Mouse (Mus musculus): ENCODE measurements around the gene Kri1. TPM values are rescaled to one million over a fixed set of nuclear protein-coding genes. Genes with fewer than 3 reads are reported as not detected.
"Not testable (repeated sequence)": the region's sequence is repeated elsewhere in the genome, so short reads cannot be mapped to it uniquely, and the experiment has no call there.

Gene Kri1
- polyA plus RNA-seq, 1 experiment = not detected

DNA sequence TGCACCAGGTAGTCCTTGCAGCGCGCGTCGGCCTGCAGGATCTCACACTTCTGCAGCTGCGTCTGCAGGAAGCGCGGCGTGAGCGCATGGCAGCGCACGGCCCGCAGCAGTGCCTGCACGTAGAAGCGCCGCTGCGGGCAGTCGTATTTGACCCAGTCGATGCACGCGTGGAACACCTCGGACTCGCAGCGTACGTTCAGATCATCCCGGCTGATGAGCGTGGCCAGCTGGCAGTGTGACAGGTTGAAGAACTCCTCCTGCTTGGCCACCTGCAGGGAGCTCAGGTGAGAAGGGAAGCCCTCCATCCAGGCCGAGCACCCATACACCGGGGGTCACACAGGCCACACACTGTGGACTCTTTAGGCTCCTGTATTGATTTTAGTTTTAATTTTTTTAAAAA is 54.0 kb downstream of the Kri1 start:
- Histone ChIP-seq H3K4me1 (ENCODE audit: control insufficient read depth, insufficient read depth, low read length) (peaks cover 16% of the 10 kb centered on the region), H3K4me3 (ENCODE audit: insufficient read depth, low read depth, low read length) (no peak overlapping the region), H3K27ac (ENCODE audit: insufficient read depth, low read depth, low read length) (no peak overlapping the region)
- WGBS = 84% methylated on average over 28 of the region's 28 CpGs
- TF ChIP-seq CTCF (IDR thresholded peaks at IDR 0.05; ENCODE audit: insufficient read depth, low read depth, low read length) (no peak), POLR2A (IDR thresholded peaks at IDR 0.05; ENCODE audit: insufficient read depth, low read depth, low read length) (no peak)

DNA sequence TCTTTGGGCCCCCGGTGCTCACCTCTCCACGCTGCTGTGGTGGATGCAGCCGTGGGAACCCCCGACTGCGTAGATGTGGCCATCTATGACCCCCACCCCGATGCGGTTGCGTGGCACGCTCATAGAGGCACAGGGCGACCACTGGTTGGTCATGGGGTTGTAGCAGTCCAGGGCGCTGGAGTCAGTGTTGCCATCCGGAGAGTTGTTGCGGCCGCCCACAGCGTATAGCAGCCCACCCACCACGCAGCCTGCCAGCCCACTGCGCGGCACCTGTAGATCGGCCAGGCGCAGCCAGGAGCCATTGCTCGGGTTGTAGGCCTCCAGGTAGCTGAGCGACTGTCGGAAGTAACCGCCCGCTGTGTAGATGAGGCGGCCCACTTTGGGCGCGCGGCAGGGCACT is 54.4 kb downstream of the Kri1 start:
- TF ChIP-seq POLR2A (IDR thresholded peaks at IDR 0.05; ENCODE audit: insufficient read depth, low read depth, low read length) (no peak), CTCF (IDR thresholded peaks at IDR 0.05; ENCODE audit: insufficient read depth, low read depth, low read length) (no peak)

DNA sequence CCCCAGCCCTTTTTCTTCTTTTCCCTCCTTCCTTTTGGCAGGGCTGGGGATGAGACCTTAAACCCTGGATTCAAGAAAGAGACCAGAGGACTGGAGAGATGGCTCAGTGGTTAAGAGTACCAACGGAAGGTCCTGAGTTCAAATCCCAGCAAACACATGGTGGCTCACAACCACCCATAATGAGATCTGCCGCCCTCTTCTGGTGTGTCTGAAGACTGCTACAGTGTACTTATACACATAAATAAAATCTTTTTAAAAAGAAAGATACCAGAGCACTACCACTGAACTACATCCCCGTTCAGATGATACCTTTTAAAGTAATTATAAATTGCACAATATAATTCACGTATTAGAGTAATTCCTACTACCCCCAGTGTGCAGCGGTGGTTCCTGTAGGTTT is 54.9 kb downstream of the Kri1 start:
- WGBS = 90% methylated on average over 5 of the region's 5 CpGs
- H3K27ac ChIP-seq (ENCODE audit: insufficient read depth, low read depth, low read length) = no peak overlapping the region
- no peak overlapping the region for H3K4me3 ChIP-seq (ENCODE audit: insufficient read depth, low read depth, low read length)
- no peak for TF ChIP-seq POLR2A (IDR thresholded peaks at IDR 0.05; ENCODE audit: insufficient read depth, low read depth, low read length)
- no peak for TF ChIP-seq CTCF (IDR thresholded peaks at IDR 0.05; ENCODE audit: insufficient read depth, low read depth, low read length)
- H3K4me1 ChIP-seq (ENCODE audit: control insufficient read depth, insufficient read depth, low read length) = peaks cover 24% of the 10 kb centered on the region

More for the DNA sequence above, 54.4 kb downstream of the Kri1 start:
- H3K4me3 ChIP-seq (ENCODE audit: insufficient read depth, low read depth, low read length) = no peak overlapping the region
- H3K27ac ChIP-seq (ENCODE audit: insufficient read depth, low read depth, low read length) = no peak overlapping the region
- 93% methylated on average over 29 of the region's 29 CpGs for WGBS
- H3K4me1 ChIP-seq (ENCODE audit: control insufficient read depth, insufficient read depth, low read length) = peaks cover 20% of the 10 kb centered on the region

DNA sequence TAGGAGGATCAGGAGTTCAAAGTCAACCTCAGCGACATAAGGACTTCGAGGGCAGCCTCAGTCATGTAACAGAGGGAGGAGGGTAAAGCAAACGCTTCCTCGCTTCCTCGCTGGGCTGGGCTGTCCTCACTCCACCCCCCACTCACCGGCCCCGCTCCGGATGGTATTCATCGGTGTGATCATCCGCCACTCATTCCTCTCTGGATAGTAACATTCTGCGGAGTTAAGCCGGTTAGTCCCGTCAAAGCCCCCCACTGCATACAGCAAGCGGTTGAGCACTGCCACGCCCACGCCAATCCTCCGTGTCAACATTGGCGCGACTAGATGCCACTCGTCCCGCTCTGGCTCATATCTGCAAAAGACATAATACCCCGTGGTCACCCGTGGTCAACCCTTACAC is 56.2 kb downstream of the Kri1 start:
- Histone ChIP-seq H3K4me3 (ENCODE audit: insufficient read depth, low read depth, low read length) (no peak overlapping the region), H3K4me1 (ENCODE audit: control insufficient read depth, insufficient read depth, low read length) (peaks cover 21% of the 10 kb centered on the region), H3K27ac (ENCODE audit: insufficient read depth, low read depth, low read length) (no peak overlapping the region)
- no peak for TF ChIP-seq POLR2A (IDR thresholded peaks at IDR 0.05; ENCODE audit: insufficient read depth, low read depth, low read length)
- TF ChIP-seq CTCF (IDR thresholded peaks at IDR 0.05; ENCODE audit: insufficient read depth, low read depth, low read length) = no peak
- 69% methylated on average over 23 of the region's 23 CpGs for WGBS

DNA sequence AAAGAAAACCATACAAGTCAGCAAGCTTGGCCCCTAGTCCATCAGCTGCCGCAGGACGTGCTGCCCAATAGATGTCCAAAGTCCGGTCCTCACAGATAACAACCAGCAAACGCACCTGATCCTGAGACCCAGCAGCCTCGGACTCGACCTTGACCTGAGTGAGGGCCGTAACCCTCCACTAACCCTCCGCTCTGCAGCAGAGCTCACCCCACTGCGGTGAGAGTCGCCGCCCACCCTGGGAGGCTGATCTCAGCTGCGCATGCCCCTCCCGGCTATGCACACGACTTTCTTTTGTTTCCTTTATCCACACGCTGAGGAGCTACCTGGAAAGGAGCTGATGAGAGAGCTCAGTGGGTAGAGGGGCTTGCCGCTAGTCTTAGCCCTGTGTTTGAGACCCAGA is 60.4 kb downstream of the Kri1 start:
- H3K4me3 ChIP-seq (ENCODE audit: insufficient read depth, low read depth, low read length) = peak overlapping the region; percentile 19
- H3K27ac ChIP-seq (ENCODE audit: insufficient read depth, low read depth, low read length) = no peak overlapping the region
- 16% methylated on average over 16 of the region's 16 CpGs for WGBS
- TF ChIP-seq CTCF (IDR thresholded peaks at IDR 0.05; ENCODE audit: insufficient read depth, low read depth, low read length) (no peak), POLR2A (IDR thresholded peaks at IDR 0.05; ENCODE audit: insufficient read depth, low read depth, low read length) (no peak)
- peaks cover 17% of the 10 kb centered on the region for H3K4me1 ChIP-seq (ENCODE audit: control insufficient read depth, insufficient read depth, low read length)

DNA sequence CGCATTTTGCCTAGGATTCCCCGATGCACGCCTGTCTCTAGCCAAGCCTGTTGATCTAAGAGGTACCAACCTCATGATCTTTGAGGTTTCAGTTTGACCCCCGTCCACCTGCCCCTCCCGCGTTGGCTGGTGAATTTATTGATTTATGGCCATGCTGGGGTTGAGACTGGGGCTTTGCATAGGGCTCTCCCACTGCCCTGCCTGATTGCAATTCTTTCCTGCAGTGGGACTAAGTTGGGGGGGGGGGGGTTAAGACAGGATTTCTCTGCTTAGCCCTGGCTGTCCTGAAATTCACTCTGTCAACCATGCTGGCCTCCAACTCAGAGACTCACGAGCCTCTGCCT is 62.4 kb downstream of the Kri1 start:
- Histone ChIP-seq H3K27ac (ENCODE audit: insufficient read depth, low read depth, low read length) (no peak overlapping the region), H3K4me3 (ENCODE audit: insufficient read depth, low read depth, low read length) (no peak overlapping the region), H3K4me1 (ENCODE audit: control insufficient read depth, insufficient read depth, low read length) (peaks cover 23% of the 10 kb centered on the region)
- no peak for TF ChIP-seq POLR2A (IDR thresholded peaks at IDR 0.05; ENCODE audit: insufficient read depth, low read depth, low read length)
- TF ChIP-seq CTCF (IDR thresholded peaks at IDR 0.05; ENCODE audit: insufficient read depth, low read depth, low read length) = no peak
- WGBS = 32% methylated on average over 7 of the region's 7 CpGs

DNA sequence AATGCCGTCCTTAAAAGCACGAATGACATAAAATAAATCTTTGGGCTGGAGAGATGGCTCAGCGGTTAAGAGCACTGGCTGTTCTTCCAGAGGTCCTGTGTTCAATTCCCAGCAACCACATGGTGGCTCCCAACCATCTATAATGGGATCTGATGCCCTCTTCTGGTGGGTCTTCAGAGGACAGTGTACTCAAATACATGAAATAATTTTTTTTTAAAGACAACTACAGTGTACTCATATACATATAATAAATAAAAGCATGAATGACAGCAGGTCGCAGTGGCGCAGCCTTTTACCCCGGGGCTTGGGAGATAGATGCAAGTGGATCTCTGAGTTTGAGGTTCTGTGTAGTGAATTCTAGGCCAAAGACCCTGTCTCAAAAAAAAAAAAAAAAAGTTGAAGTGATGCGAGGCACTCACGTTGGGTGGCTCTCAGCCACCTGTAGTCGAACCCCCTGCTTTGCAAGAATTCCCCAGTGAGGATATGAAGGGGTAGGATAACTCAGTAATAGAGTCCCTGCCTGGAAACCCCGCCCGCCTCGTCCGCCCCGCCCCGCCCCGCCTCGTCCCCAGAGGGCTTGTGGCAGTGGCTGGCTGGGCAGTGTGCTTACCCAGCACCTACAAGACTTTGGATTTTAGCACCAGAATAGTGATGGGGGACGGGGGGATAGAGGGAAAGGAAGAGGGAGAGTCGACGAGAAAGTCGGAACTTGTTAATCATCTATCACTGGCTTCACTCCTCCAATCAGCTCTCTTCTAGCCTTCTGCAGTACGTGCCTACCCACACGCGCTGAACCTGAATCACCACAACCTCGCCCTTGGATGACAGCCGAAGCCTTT is 63.0 kb downstream of the Kri1 start:
- H3K4me3 ChIP-seq (ENCODE audit: insufficient read depth, low read depth, low read length) = no peak overlapping the region
- 25% methylated on average over 26 of the region's 26 CpGs for WGBS
- peaks cover 23% of the 10 kb centered on the region for H3K4me1 ChIP-seq (ENCODE audit: control insufficient read depth, insufficient read depth, low read length)
- H3K27ac ChIP-seq (ENCODE audit: insufficient read depth, low read depth, low read length) = no peak overlapping the region
- TF ChIP-seq CTCF (IDR thresholded peaks at IDR 0.05; ENCODE audit: insufficient read depth, low read depth, low read length) (no peak), POLR2A (IDR thresholded peaks at IDR 0.05; ENCODE audit: insufficient read depth, low read depth, low read length) (no peak)

DNA sequence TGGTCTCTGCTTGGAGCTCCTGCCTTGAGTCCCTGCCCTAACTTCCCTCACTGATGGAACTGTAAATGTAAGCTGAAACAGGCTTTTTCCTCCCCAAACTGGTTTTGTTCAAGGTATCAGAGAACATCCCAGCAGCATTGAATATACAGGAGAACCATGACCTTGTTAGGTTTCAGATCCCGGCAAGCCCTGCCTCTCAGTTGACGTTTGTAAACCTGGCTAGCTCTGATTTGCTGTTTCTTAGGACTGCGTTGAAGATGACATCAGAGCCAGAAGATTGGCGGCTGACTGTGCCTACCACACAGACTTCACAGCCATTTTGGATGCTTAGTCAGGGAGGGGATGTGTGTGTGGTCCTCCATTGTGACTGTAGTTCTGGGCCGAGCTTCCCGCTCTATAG is 63.9 kb downstream of the Kri1 start:
- 90% methylated on average over 6 of the region's 6 CpGs for WGBS
- H3K4me3 ChIP-seq (ENCODE audit: insufficient read depth, low read depth, low read length) = no peak overlapping the region
- TF ChIP-seq POLR2A (IDR thresholded peaks at IDR 0.05; ENCODE audit: insufficient read depth, low read depth, low read length) (no peak), CTCF (IDR thresholded peaks at IDR 0.05; ENCODE audit: insufficient read depth, low read depth, low read length) (no peak)
- H3K4me1 ChIP-seq (ENCODE audit: control insufficient read depth, insufficient read depth, low read length) = peaks cover 23% of the 10 kb centered on the region
- H3K27ac ChIP-seq (ENCODE audit: insufficient read depth, low read depth, low read length) = no peak overlapping the region

DNA sequence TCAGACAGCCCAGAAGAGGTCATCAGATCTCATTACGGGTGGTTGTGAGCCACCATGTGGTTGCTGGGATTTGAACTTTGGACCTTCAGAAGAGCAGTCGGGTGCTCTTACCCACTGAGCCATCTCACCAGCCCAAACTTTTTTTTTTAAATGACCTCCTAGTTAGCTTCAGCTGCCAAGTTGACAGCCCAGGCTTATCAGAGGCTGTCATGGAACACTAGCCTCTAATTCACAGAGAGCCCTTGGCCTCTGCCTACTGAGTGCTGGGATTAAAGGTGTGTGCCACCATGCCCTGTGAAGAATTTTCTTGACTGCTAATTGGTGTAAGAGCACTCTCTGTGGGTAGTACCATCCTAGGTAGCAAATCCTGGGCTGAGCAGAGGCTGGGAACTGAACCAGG is 64.3 kb downstream of the Kri1 start:
- peaks cover 19% of the 10 kb centered on the region for H3K4me1 ChIP-seq (ENCODE audit: control insufficient read depth, insufficient read depth, low read length)
- H3K27ac ChIP-seq (ENCODE audit: insufficient read depth, low read depth, low read length); H3K4me3 ChIP-seq (ENCODE audit: insufficient read depth, low read depth, low read length): not testable (repeated sequence)
- 100% methylated on average over 2 of the region's 2 CpGs for WGBS

Other genes starting within 250 kb of the Kri1 start
- not detected in 2 replicates for gene Zglp1, start 220.9 kb downstream of the Kri1 start, polyA plus RNA-seq (2012; ENCODE audit: insufficient read depth, insufficient read length, low replicate concordance, missing spikeins)
- gene Gm49373, start 214.9 kb downstream of the Kri1 start, polyA plus RNA-seq (2012; ENCODE audit: insufficient read depth, insufficient read length, low replicate concordance, missing spikeins) = not detected in 2 replicates
- not detected in 2 replicates for gene Fdx1l, start 214.4 kb downstream of the Kri1 start, polyA plus RNA-seq (2012; ENCODE audit: insufficient read depth, insufficient read length, low replicate concordance, missing spikeins)
- gene Gm38431, start 196.0 kb downstream of the Kri1 start, polyA plus RNA-seq (2012; ENCODE audit: insufficient read depth, insufficient read length, low replicate concordance, missing spikeins) = not detected in 2 replicates
- not detected in 2 replicates for gene Raver1, start 196.0 kb downstream of the Kri1 start, polyA plus RNA-seq (2012; ENCODE audit: insufficient read depth, insufficient read length, low replicate concordance, missing spikeins)
- not detected in 2 replicates for gene Tyk2, start 156.7 kb downstream of the Kri1 start, polyA plus RNA-seq (2012; ENCODE audit: insufficient read depth, insufficient read length, low replicate concordance, missing spikeins)
- gene Cdc37, start 138.0 kb downstream of the Kri1 start, polyA plus RNA-seq (2012; ENCODE audit: insufficient read depth, insufficient read length, low replicate concordance, missing spikeins) = 282 TPM in 1 of 2 replicates, not detected in the other
- not detected in 2 replicates for gene Pde4a, start 122.3 kb downstream of the Kri1 start, polyA plus RNA-seq (2012; ENCODE audit: insufficient read depth, insufficient read length, low replicate concordance, missing spikeins)
- gene Keap1, start 48.6 kb downstream of the Kri1 start, polyA plus RNA-seq (2012; ENCODE audit: insufficient read depth, insufficient read length, low replicate concordance, missing spikeins) = not detected in 2 replicates
- not detected in 2 replicates for gene S1pr5, start 39.5 kb downstream of the Kri1 start, polyA plus RNA-seq (2012; ENCODE audit: insufficient read depth, insufficient read length, low replicate concordance, missing spikeins)
- gene Atg4d, start 22.7 kb downstream of the Kri1 start, polyA plus RNA-seq (2012; ENCODE audit: insufficient read depth, insufficient read length, low replicate concordance, missing spikeins) = not detected in 2 replicates
- not detected in 2 replicates for gene Cdkn2d, start 3.4 kb upstream of the Kri1 start, polyA plus RNA-seq (2012; ENCODE audit: insufficient read depth, insufficient read length, low replicate concordance, missing spikeins)
- gene Ap1m2, start 24.4 kb upstream of the Kri1 start, polyA plus RNA-seq (2012; ENCODE audit: insufficient read depth, insufficient read length, low replicate concordance, missing spikeins) = not detected in 2 replicates
- 356 TPM in 1 of 2 replicates, not detected in the other for gene Slc44a2, start 32.7 kb upstream of the Kri1 start, polyA plus RNA-seq (2012; ENCODE audit: insufficient read depth, insufficient read length, low replicate concordance, missing spikeins)
- not detected in 2 replicates for gene Ilf3, start 79.9 kb upstream of the Kri1 start, polyA plus RNA-seq (2012; ENCODE audit: insufficient read depth, insufficient read length, low replicate concordance, missing spikeins)
- gene Qtrt1, start 123.9 kb upstream of the Kri1 start, polyA plus RNA-seq (2012; ENCODE audit: insufficient read depth, insufficient read length, low replicate concordance, missing spikeins) = not detected in 2 replicates
- 371 TPM in 1 of 2 replicates, not detected in the other for gene Dnm2, start 136.9 kb upstream of the Kri1 start, polyA plus RNA-seq (2012; ENCODE audit: insufficient read depth, insufficient read length, low replicate concordance, missing spikeins)
- not detected in 2 replicates for gene Tmed1, start 222.3 kb upstream of the Kri1 start, polyA plus RNA-seq (2012; ENCODE audit: insufficient read depth, insufficient read length, low replicate concordance, missing spikeins)
- not detected in 2 replicates for gene AB124611, start 238.2 kb upstream of the Kri1 start, polyA plus RNA-seq (2012; ENCODE audit: insufficient read depth, insufficient read length, low replicate concordance, missing spikeins)

Measured in olfactory bulb, adult 2 months (tissue).